Mouse (Mus musculus) natural killer cell, adult 2 months (primary cell): ENCODE results near the gene Nkx2-9.

Experiments
- DNase-seq, 2 experiments: peaks; one replicate each; pipeline ENCODE4 v3.0.0; 2022; ENCODE audit warnings: low spot score in 2 of 2

The Nkx2-9 gene

GRCm38 (mm10) chr12:56612761-56613437 lies at the start of gene Nkx2-9:
TSS of gene Nkx2-9 (minus strand) at chr12:56613284.
- DNase-seq = no peak

DNA sequence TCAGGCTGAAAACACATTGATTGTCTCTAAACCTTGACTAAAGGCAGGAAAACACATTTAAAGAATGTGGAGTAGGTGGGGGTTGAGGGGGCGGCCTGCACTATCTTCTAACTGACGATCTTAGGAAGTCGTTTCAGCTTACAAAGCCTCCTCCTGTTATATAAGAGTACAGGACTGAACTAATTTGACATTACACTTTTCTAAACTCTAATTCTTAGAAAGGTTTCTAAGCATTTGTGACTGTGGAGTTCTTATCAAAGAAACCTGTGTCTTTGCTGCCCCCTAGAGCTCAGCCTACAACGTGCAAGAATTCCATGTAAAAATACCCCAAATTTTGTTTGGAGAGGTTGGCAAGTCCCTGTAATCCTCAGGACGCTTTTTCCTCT lies 24.1 kb upstream of the Nkx2-9 start:
- DNase-seq = no peak

DNA sequence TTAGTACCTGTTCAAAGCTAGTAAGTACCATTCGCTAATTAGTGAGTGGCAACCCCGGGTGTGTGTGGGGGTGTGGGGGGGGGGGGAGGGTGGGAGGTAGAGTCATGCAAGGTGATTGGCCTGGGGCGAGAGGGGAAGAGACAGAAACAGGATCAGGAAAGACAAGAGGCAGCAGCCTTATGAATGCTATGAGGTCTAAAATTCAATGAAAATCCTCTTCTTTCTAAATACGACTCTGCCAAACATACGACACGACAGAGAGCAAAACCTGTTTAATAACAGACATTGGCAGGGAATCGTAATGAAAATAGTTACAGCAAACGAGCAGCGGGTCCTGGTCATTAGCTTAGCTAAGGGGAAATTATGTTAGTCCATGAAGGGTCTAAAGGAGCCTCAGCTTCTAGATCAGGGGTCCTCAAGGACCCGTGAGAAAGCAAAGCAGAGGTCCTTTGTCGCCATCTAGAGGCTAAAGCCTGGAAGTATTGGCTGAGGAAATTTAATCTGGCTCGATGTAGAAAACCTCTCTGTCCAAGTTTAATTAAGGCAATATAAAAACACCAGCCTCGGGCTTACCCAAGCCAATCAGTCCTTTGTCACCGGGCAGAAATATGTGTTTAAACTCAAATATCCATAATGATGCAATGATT lies 23.6 kb upstream of the Nkx2-9 start:
- DNase-seq = no peak

GRCm38 (mm10) chr12:56616088-56616487 lies 3.0 kb upstream of the Nkx2-9 start:
- DNase-seq = no peak

- no peak for DNase-seq
These were observed 2.3 kb upstream of the Nkx2-9 start for GRCm38 (mm10) chr12:56615391-56615790.

DNA sequence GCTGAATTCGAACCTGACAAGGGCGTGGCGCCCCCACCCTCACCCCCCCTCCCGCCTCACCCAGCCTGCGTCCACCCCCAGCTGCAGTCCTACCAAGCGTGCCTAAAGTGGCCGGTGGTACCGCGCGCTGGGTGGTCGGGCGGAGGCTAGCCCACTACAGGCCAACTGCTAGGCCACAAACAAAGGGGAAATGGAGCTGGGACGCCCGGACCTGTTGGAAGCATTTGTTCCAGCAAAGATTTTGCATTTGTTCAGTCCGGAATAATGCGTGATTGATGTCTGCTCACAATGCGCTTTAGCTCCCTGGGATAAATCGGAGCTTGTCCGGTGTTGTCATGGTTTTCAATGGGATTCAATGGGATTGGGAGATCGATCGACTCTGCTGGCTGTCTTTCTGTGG lies 1.4 kb upstream of the Nkx2-9 start:
- DNase-seq = no peak

DNA sequence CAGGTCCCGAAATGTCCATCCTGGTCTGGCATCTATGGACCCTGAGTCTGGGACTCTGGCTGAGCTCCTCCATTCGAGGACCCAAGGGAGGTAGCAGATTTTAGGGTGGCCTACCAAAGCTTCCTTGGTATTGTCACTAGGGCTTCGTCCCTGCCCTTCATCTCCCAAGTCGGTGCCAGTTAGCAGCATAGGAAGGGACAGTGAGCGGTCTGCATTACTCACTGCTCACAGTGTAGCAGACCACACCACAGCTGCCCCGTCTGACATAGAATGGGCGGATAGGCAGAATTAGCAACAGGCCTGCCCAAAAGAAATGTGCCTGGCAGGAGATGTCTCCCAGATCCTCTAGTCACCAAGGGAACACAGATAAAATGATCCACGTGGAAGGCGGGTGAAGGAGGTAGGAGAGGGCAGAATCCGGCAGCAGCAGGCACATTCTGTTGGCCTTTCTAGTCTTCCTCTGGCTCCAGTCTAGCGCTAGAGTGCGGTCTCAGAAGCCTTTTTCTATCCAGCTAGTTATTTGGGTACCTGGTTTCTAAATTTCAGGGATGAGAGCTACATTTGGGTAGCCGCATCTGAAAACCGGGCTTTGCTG lies 929 bp upstream of the Nkx2-9 start:
- no peak for DNase-seq

DNA sequence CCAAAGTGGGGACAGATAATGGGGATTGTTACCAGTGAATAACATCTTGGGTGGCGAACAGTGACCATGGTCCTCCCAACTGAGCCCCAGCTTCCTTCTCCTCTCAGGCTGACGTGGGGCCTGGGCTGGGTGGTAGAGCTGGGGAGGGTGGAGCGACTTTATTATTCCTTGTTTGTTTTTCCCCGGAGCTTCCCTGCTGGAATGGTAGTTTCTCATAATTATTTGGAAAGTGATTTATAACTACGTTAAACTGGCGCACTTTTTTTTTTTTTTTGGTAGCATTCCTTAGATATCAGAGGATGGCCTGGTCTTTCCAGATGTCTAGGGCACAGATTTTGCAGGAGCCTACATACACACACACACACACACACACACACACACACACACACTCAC lies 350 bp upstream of the Nkx2-9 start:
- DNase-seq = no peak

- DNase-seq = no peak
These were observed 742 bp downstream of the Nkx2-9 start for GRCm38 (mm10) chr12:56612349-56612735.

GRCm38 (mm10) chr12:56611504-56612348 lies 1.4 kb downstream of the Nkx2-9 start:
- no peak for DNase-seq

DNA sequence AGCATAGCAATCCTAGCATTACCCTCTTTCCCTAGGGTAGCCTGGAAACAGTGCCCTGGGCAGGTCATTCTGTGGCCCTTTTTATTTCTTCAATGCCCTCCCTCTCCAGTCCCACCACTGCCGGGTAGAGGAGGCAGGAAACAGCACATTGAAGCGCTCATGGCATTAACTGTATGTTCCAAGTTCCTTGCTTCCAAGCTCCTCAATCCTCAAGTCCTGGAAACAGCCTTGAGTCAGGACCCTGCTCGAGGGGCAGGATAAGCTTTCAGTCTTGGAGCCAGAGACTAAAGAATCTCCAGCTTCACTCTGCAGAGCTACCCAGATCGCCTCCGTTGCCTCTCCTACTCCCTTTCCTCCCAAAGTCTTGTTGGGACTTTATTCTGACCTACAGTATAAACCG lies 2.2 kb downstream of the Nkx2-9 start:
- no peak for DNase-seq

DNA sequence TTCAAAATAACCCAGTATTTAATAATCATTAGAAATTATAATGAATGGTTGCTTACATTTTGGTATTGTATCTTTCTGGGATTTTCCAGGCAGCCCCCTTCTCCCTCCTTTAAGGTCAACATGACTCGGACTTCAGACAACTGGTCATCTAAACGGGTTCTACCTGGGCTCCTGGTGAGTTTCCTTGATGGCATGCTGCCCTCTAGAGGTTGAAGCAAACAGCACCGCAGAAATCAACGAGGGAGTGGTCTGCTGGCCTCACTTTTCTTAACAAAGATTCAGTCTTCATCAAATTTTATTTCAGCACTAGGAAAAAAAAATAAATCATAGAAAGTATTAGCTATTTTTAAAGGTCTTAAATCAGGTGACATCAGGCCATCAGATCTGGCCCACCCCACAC lies 21.4 kb downstream of the Nkx2-9 start:
- no peak for DNase-seq

DNA sequence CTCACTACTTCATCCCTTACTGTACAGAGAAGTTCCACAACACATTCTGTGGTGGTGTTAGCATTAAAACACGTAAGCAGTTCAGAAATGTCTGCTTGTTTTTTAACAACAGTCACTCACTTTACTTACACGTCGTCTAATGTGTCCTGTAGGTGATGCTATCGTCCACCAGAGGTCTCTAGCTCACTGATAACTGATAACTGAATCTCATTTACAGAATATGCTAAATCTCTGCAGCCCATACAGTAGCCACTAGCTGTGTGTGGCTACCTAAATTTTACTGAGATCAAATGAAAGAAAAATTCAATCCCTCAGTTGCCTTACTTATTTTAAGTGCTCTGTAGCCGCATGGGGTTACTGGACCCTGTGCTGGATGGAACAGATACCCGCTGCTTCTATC lies 25.3 kb downstream of the Nkx2-9 start:
- no peak for DNase-seq
